In the genomic region with DNA sequence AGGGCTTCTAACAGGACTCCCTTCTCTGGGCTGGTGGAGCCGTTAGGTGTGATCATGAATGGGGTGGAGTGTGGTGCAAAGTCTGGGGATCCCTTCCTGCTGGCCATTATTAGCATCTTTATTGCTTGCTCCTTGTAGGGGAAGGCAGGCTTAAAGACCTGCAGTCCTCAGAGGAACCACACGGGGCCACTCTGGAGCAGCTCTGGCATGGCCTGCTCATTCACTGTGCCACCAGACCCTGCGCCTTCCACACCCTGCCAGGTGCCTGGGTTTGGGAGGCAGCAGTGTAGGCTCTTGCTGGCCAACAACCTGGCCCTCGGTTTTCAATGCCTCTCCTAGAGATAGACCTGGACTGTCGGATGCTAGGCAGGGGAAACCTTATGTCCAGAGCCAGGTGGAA, we compare ENCODE assay signal across 8 mouse cellular contexts. TPM values are rescaled to one million over a fixed set of nuclear protein-coding genes. Genes with fewer than 3 reads are reported as not detected.
DNase-seq lines count a peak whose midpoint lies in the region; ATAC-seq and TF ChIP-seq lines count a peak whose summit lies in the region.

No protein-coding gene starts in this region.

- H3K4me1 ChIP-seq in ES-Bruce4 (ENCODE audit: control insufficient read depth, insufficient read depth, low read length) = no peaks in the 10 kb centered on the region
- peaks cover 36% of the 10 kb centered on the region for H3K4me1 ChIP-seq in forebrain, embryonic 10.5 days
- H3K4me1 ChIP-seq in heart, embryonic 15.5 days (replicated peaks) = peaks cover 19% of the 10 kb centered on the region
- H3K4me1 ChIP-seq in liver, embryonic 13.5 days (replicated peaks) = no peaks in the 10 kb centered on the region
- H3K4me1 ChIP-seq in neural tube, embryonic 15.5 days = peaks cover 11% of the 10 kb centered on the region

- H3K36me3 ChIP-seq in ES-Bruce4 (ENCODE audit: control insufficient read depth, insufficient read depth, low read length, poor library complexity, severe bottlenecking) = no peaks in the 10 kb centered on the region
- no peaks in the 10 kb centered on the region for H3K36me3 ChIP-seq in forebrain, embryonic 10.5 days (replicated peaks)
- H3K36me3 ChIP-seq in heart, embryonic 15.5 days = no peaks in the 10 kb centered on the region
- no peaks in the 10 kb centered on the region for H3K36me3 ChIP-seq in liver, embryonic 13.5 days
- no peaks in the 10 kb centered on the region for H3K36me3 ChIP-seq in neural tube, embryonic 15.5 days

- no peak overlapping the region for H3K27ac ChIP-seq in ES-Bruce4 (ENCODE audit: insufficient read depth, low read length)
- H3K27ac ChIP-seq in forebrain, embryonic 10.5 days = peak overlapping the region; percentile 57; the same call in 1 of the 2 replicates
- no peak overlapping the region for H3K27ac ChIP-seq in heart, embryonic 15.5 days
- H3K27ac ChIP-seq in liver, embryonic 13.5 days = no peak overlapping the region
- H3K27ac ChIP-seq in neural tube, embryonic 15.5 days (replicated peaks) = peak overlapping the region; percentile 33; the same call in 1 of the 2 replicates

- peak; percentile 33 for DNase-seq in c-Kit-positive CD71-negative TER-119-negative erythroid progenitor cells, embryonic 14.5 days (ENCODE audit: low read depth)
- peak; percentile 80 for DNase-seq in forebrain, embryonic 10.5 days (ENCODE audit: extremely low spot score, low spot score)
- peak; percentile 92 for DNase-seq in kidney, postnatal 10 days
- DNase-seq in liver, embryonic 13.5 days = peak; percentile 28
- DNase-seq in thymus, postnatal 4 days = peak; percentile 76

- TF ChIP-seq EP300 in ES-Bruce4 (IDR thresholded peaks at IDR 0.05; ENCODE audit: insufficient read depth, low read depth, low read length) = no peak

- no peak overlapping the region for H3K4me3 ChIP-seq in ES-Bruce4 (ENCODE audit: low read depth, low read length)
- no peak overlapping the region for H3K4me3 ChIP-seq in forebrain, embryonic 10.5 days
- no peak overlapping the region for H3K4me3 ChIP-seq in heart, embryonic 15.5 days
- no peak overlapping the region for H3K4me3 ChIP-seq in liver, embryonic 13.5 days (replicated peaks)
- H3K4me3 ChIP-seq in neural tube, embryonic 15.5 days (replicated peaks) = no peak overlapping the region

- no peak overlapping the region for H3K9ac ChIP-seq in ES-Bruce4 (ENCODE audit: low read depth, poor library complexity, severe bottlenecking)
- H3K9ac ChIP-seq in heart, embryonic 15.5 days = no peak overlapping the region
- H3K9ac ChIP-seq in liver, embryonic 13.5 days = no peak overlapping the region
- H3K9ac ChIP-seq in neural tube, embryonic 15.5 days (replicated peaks) = no peak overlapping the region

- H3K4me2 ChIP-seq in heart, embryonic 15.5 days = no peak overlapping the region
- H3K4me2 ChIP-seq in liver, embryonic 13.5 days = no peak overlapping the region
- H3K4me2 ChIP-seq in neural tube, embryonic 15.5 days = no peak overlapping the region

- no peaks in the 10 kb centered on the region for H3K27me3 ChIP-seq in ES-Bruce4 (ENCODE audit: control insufficient read depth, insufficient read depth, low read length, poor library complexity, severe bottlenecking)
- no peaks in the 10 kb centered on the region for H3K27me3 ChIP-seq in forebrain, embryonic 10.5 days (ENCODE audit: poor library complexity, severe bottlenecking)
- H3K27me3 ChIP-seq in heart, embryonic 15.5 days = no peaks in the 10 kb centered on the region
- no peaks in the 10 kb centered on the region for H3K27me3 ChIP-seq in liver, embryonic 13.5 days
- H3K27me3 ChIP-seq in neural tube, embryonic 15.5 days (replicated peaks) = no peaks in the 10 kb centered on the region

- 4% methylated on average over 5 of the region's 5 CpGs for WGBS in forebrain, embryonic 10.5 days
- 8% methylated on average over 5 of the region's 5 CpGs for WGBS in heart, embryonic 15.5 days
- WGBS in liver, embryonic 13.5 days (ENCODE audit: insufficient replicate concordance) = 5% methylated on average over 5 of the region's 5 CpGs
- WGBS in neural tube, embryonic 15.5 days = 8% methylated on average over 5 of the region's 5 CpGs

- TF ChIP-seq CTCF in ES-Bruce4 (IDR thresholded peaks at IDR 0.05; ENCODE audit: low read depth, low read length) = peak; percentile 78

- no peak for TF ChIP-seq POLR2A in ES-Bruce4 (IDR thresholded peaks at IDR 0.05; ENCODE audit: insufficient read depth, low read length)

- H3K9me3 ChIP-seq in ES-Bruce4 (replicated peaks; ENCODE audit: control insufficient read depth, insufficient read depth, low read length, poor library complexity, severe bottlenecking) = no peaks in the 10 kb centered on the region
- no peaks in the 10 kb centered on the region for H3K9me3 ChIP-seq in forebrain, embryonic 10.5 days
- no peaks in the 10 kb centered on the region for H3K9me3 ChIP-seq in heart, embryonic 15.5 days (replicated peaks)
- H3K9me3 ChIP-seq in liver, embryonic 13.5 days (replicated peaks) = no peaks in the 10 kb centered on the region
- no peaks in the 10 kb centered on the region for H3K9me3 ChIP-seq in neural tube, embryonic 15.5 days (replicated peaks)

- peak; percentile 37; the same call in 1 of the 2 replicates for ATAC-seq in heart, embryonic 15.5 days (replicated peaks; ENCODE audit: insufficient number of reproducible peaks, insufficient read depth, low FRiP score, low read depth)
- 0 out of 2 replicates have a peak, but pooled peaks have one; percentile 40 for ATAC-seq in liver, embryonic 13.5 days (ENCODE audit: low read depth)
- ATAC-seq in neural tube, embryonic 15.5 days (ENCODE audit: low FRiP score) = peak; percentile 75

RNA-seq across cellular contexts. Expression of a gene that starts 7.0 kb away (rescaled TPM):
- 9.4 and 9.5 TPM in 2 replicates for polyA plus RNA-seq in ES-Bruce4 (2011; ENCODE audit: insufficient read depth, insufficient read length, low read depth, missing spikeins)
- polyA plus RNA-seq in forebrain, embryonic 10.5 days (2016; fragmentation: Nextera tagmentation; extraction: Ambion mirVana) = 95.1 and 102 TPM in 2 replicates
- 62.5 and 76.6 TPM in 2 replicates for polyA plus RNA-seq in heart, embryonic 15.5 days (2015; fragmentation: Nextera tagmentation; extraction: Ambion mirVana)
- polyA plus RNA-seq in liver, embryonic 13.5 days (2015; fragmentation: Nextera tagmentation; extraction: Ambion mirVana) = 5.3 and 5.5 TPM in 2 replicates
- 60.3 and 69.0 TPM in 2 replicates for polyA plus RNA-seq in neural tube, embryonic 15.5 days (2015; fragmentation: Nextera tagmentation; extraction: Ambion mirVana)

RNA-seq across cellular contexts. Expression of a gene that starts 29.6 kb away (rescaled TPM):
- 1.0 and 1.6 TPM in 2 replicates for polyA plus RNA-seq in ES-Bruce4 (2011; ENCODE audit: insufficient read depth, insufficient read length, low read depth, missing spikeins)
- polyA plus RNA-seq in forebrain, embryonic 10.5 days (2016; fragmentation: Nextera tagmentation; extraction: Ambion mirVana) = 19.4 and 20.1 TPM in 2 replicates
- 5.6 and 6.2 TPM in 2 replicates for polyA plus RNA-seq in heart, embryonic 15.5 days (2015; fragmentation: Nextera tagmentation; extraction: Ambion mirVana)
- polyA plus RNA-seq in liver, embryonic 13.5 days (2015; fragmentation: Nextera tagmentation; extraction: Ambion mirVana) = 0.30 and 0.41 TPM in 2 replicates
- 29.5 and 33.2 TPM in 2 replicates for polyA plus RNA-seq in neural tube, embryonic 15.5 days (2015; fragmentation: Nextera tagmentation; extraction: Ambion mirVana)

RNA-seq across cellular contexts. Expression of a gene that starts 57.7 kb away (rescaled TPM):
- 0.82 and 1.1 TPM in 2 replicates for polyA plus RNA-seq in ES-Bruce4 (2011; ENCODE audit: insufficient read depth, insufficient read length, low read depth, missing spikeins)
- 2.8 and 3.4 TPM in 2 replicates for polyA plus RNA-seq in forebrain, embryonic 10.5 days (2016; fragmentation: Nextera tagmentation; extraction: Ambion mirVana)
- polyA plus RNA-seq in heart, embryonic 15.5 days (2015; fragmentation: Nextera tagmentation; extraction: Ambion mirVana) = 1.0 TPM in 2 replicates
- polyA plus RNA-seq in liver, embryonic 13.5 days (2015; fragmentation: Nextera tagmentation; extraction: Ambion mirVana) = not detected in 2 replicates
- polyA plus RNA-seq in neural tube, embryonic 15.5 days (2015; fragmentation: Nextera tagmentation; extraction: Ambion mirVana) = 2.7 and 3.2 TPM in 2 replicates

Comparison
In these comparisons a context has a peak if more than half of its experiments do, and no peak if none do; other contexts are left out.
1. H3K27ac ChIP-seq: peak in forebrain, embryonic 10.5 days (single experiment) and neural tube, embryonic 15.5 days (single experiment); none in ES-Bruce4 (single experiment), heart, embryonic 15.5 days (single experiment) and liver, embryonic 13.5 days (single experiment).
2. DNase-seq: peak in every context shown above with its lines; median percentile 92 in kidney, postnatal 10 days; 80 in forebrain, embryonic 10.5 days; 76 in thymus, postnatal 4 days; 33 in c-Kit-positive CD71-negative TER-119-negative erythroid progenitor cells, embryonic 14.5 days; 28 in liver, embryonic 13.5 days.
3. Peak in every context shown above with its lines, with median percentiles within 50 percentile points of each other: ATAC-seq.